Mouse (Mus musculus) mature B cell (primary cell): ENCODE results near the gene Rasgef1b.

Experiments
- in situ Hi-C: fragments of 300-500 bp; cut with MboI; formaldehyde crosslinking; loops from 2 replicates; pipeline ENCODE4 v1.14.3; 2019

Rasgef1b gene

GRCm38 (mm10) chr5:99728649-99729212, at the start of gene Rasgef1b:
Gene Rasgef1b, minus strand, starts transcription at chr5:99729065.
- in situ Hi-C loops, result no loop called here

- in situ Hi-C loops, result no loop called here
Observed at GRCm38 (mm10) chr5:99775342-99775741, 46.5 kb upstream of the Rasgef1b start.

- in situ Hi-C loops, result no loop called here
Observed at GRCm38 (mm10) chr5:99773265-99773664, 44.4 kb upstream of the Rasgef1b start.

- in situ Hi-C loops, result no loop called here
Observed at GRCm38 (mm10) chr5:99764246-99764645, 35.4 kb upstream of the Rasgef1b start.

- in situ Hi-C loops, result no loop called here
Observed at GRCm38 (mm10) chr5:99758859-99759258, 30.0 kb upstream of the Rasgef1b start.

GRCm38 (mm10) chr5:99753843-99754242, 25.0 kb upstream of the Rasgef1b start:
- in situ Hi-C loops, result no loop called here

- in situ Hi-C loops, result no loop called here
Observed at GRCm38 (mm10) chr5:99753368-99753767, 24.5 kb upstream of the Rasgef1b start.

- in situ Hi-C loops, result no loop called here
Observed at GRCm38 (mm10) chr5:99752670-99753231, 23.9 kb upstream of the Rasgef1b start.

- in situ Hi-C loops, result no loop called here
Observed at GRCm38 (mm10) chr5:99748417-99748816, 19.6 kb upstream of the Rasgef1b start.

GRCm38 (mm10) chr5:99746087-99746486, 17.2 kb upstream of the Rasgef1b start:
- in situ Hi-C loops, result no loop called here

- in situ Hi-C loops, result no loop called here
Observed at GRCm38 (mm10) chr5:99742874-99743273, 14.0 kb upstream of the Rasgef1b start.

GRCm38 (mm10) chr5:99742056-99742455, 13.2 kb upstream of the Rasgef1b start:
- in situ Hi-C loops, result no loop called here

- in situ Hi-C loops, result no loop called here
Observed at GRCm38 (mm10) chr5:99737937-99738727, 9.3 kb upstream of the Rasgef1b start.

GRCm38 (mm10) chr5:99729931-99730330, 1.1 kb upstream of the Rasgef1b start:
- in situ Hi-C loops, result no loop called here

- in situ Hi-C loops, result no loop called here
Observed at GRCm38 (mm10) chr5:99729361-99729882, 557 bp upstream of the Rasgef1b start.

GRCm38 (mm10) chr5:99728027-99728451, 826 bp downstream of the Rasgef1b start:
- in situ Hi-C loops, result no loop called here

- in situ Hi-C loops, result no loop called here
Observed at GRCm38 (mm10) chr5:99723941-99724340, 4.9 kb downstream of the Rasgef1b start.

GRCm38 (mm10) chr5:99722310-99722709, 6.6 kb downstream of the Rasgef1b start:
- in situ Hi-C loops, result no loop called here

GRCm38 (mm10) chr5:99720554-99720953, 8.3 kb downstream of the Rasgef1b start:
- in situ Hi-C loops, result no loop called here

- in situ Hi-C loops, result no loop called here
Observed at GRCm38 (mm10) chr5:99717917-99718316, 10.9 kb downstream of the Rasgef1b start.

- in situ Hi-C loops, result no loop called here
Observed at GRCm38 (mm10) chr5:99715281-99715744, 13.6 kb downstream of the Rasgef1b start.

- in situ Hi-C loops, result no loop called here
Observed at GRCm38 (mm10) chr5:99711947-99712346, 16.9 kb downstream of the Rasgef1b start.

- in situ Hi-C loops, result no loop called here
Observed at GRCm38 (mm10) chr5:99708706-99709105, 20.2 kb downstream of the Rasgef1b start.
